Mouse (Mus musculus): Measurements from ENCODE around the gene Ovgp1.

GRCm38 (mm10) chr3:105928195-105928569, 45.3 kb upstream of the Ovgp1 start:
- TF ChIP-seq CTCF (IDR thresholded peaks at IDR 0.05; ENCODE audit: insufficient read depth, low read length) = no peak
- TF ChIP-seq POLR2A (IDR thresholded peaks at IDR 0.05; ENCODE audit: borderline replicate concordance, extremely low read depth, low read depth, low read length) = no peak

Data from lung, adult 2 months (tissue).